Mouse (Mus musculus): ENCODE measurements around the gene Gm8914. TPM values are rescaled to one million over a fixed set of nuclear protein-coding genes. Genes with fewer than 3 reads are reported as not detected.
"Not testable (repeated sequence)": the region's sequence is repeated elsewhere in the genome, so short reads cannot be mapped to it uniquely, and the experiment has no call there.

The Gm8914 gene
- not detected in 2 replicates for polyA plus RNA-seq (2015; fragmentation: Nextera tagmentation; extraction: Ambion mirVana)

GRCm38 (mm10) chrX:91479826-91480225, at the start of gene Gm8914:
Gene Gm8914 (plus strand): TSS chrX:91480126.
- WGBS, result no CpG with 5 or more reads among the region's 5 CpGs
- not testable (repeated sequence) for H3K4me2 ChIP-seq; H3K27ac ChIP-seq; H3K27me3 ChIP-seq; H3K9ac ChIP-seq; H3K4me3 ChIP-seq; H3K4me1 ChIP-seq (replicated peaks); ATAC-seq (replicated peaks; ENCODE audit: insufficient number of reproducible peaks, insufficient read depth, low FRiP score, low read depth); H3K9me3 ChIP-seq (replicated peaks); H3K36me3 ChIP-seq

Other genes with a start within 250 kb of the Gm8914 start
- gene Mageb2, start 148.4 kb upstream of the Gm8914 start, polyA plus RNA-seq (2015; fragmentation: Nextera tagmentation; extraction: Ambion mirVana), result not detected in 2 replicates
- not detected in 2 replicates for gene Gm5072, start 87.6 kb upstream of the Gm8914 start, polyA plus RNA-seq (2015; fragmentation: Nextera tagmentation; extraction: Ambion mirVana)
- not detected in 2 replicates for gene 1700084M14Rik, start 95.8 kb downstream of the Gm8914 start, polyA plus RNA-seq (2015; fragmentation: Nextera tagmentation; extraction: Ambion mirVana)
- gene Gm14781, start 152.1 kb downstream of the Gm8914 start, polyA plus RNA-seq (2015; fragmentation: Nextera tagmentation; extraction: Ambion mirVana), result not detected in 2 replicates

All from heart, embryonic 15.5 days (tissue).